Mouse (Mus musculus): ENCODE data around the gene Acpp. TPM values are rescaled to one million over a fixed set of nuclear protein-coding genes. Genes with fewer than 3 reads are reported as not detected.
A peak's percentile ranks its signal among the peaks of the same experiment; 100 is the strongest.

Gene Acpp
- total RNA-seq, 2 experiments from 2014 or later, result 0.28 to 0.34 TPM

GRCm38 (mm10) chr9:104339483-104339882, 1.9 kb upstream of the Acpp start:
- no peak for DNase-seq (ENCODE audit: extremely low spot score in 1 of 2, low spot score in 2 of 2)
- no peak for TF ChIP-seq CTCF (IDR thresholded peaks at IDR 0.05)
- intact Hi-C loops (cut with DNase I), result no loop called here
- Histone ChIP-seq H3K4me3 (no peak overlapping the region), H3K27ac (no peak overlapping the region)

GRCm38 (mm10) chr9:104338489-104339427, 1.2 kb upstream of the Acpp start:
- DNase-seq (ENCODE audit: extremely low spot score in 1 of 2, low spot score in 2 of 2), result no peak
- Histone ChIP-seq H3K27ac (no peak overlapping the region), H3K4me3 (no peak overlapping the region)
- TF ChIP-seq CTCF (IDR thresholded peaks at IDR 0.05), result no peak
- intact Hi-C loops (cut with DNase I), result no loop called here

DNA sequence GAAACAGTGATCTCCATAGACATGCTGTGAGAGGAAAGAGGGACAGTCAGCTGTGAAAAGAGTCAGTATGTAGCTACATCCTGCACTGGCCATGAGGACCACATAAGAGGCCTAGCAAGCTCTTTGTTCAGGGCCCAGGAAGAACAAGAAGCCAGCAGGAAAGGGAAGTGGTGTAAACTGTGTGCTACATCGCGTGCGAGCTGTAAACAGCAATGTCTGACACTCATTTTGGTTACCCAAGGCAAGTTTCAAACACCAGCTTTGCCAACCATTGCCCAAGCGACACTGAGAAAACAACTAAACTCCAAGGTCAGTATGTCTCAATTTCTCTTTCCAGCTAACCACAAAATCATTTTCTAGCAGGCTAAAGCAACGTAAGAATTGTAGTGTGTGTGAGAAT, 6.2 kb downstream of the Acpp start:
- no peak for TF ChIP-seq CTCF (IDR thresholded peaks at IDR 0.05)
- intact Hi-C loops (cut with DNase I), result no loop called here
- no peak for DNase-seq (ENCODE audit: extremely low spot score in 1 of 2, low spot score in 2 of 2)
- Histone ChIP-seq H3K4me3 (no peak overlapping the region), H3K27ac (no peak overlapping the region)

DNA sequence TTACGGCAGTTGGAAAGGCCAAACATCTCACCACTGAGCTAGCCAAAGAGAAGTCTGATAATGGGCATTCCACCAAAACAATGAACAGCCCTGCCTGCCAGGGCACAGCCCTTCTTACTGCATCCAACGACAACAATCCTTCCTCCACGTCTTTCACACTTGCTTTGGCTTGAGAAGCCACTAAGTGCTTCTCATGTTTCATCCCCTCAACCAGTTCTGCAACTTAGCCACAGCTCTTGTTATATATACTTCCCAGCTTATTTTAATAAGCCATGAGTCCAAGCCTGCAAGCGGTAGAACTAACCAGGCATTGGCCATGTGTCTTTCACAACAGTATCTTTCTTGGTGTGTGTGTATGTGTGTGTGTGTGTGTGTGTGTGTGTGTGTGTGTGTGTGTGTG, 8.9 kb downstream of the Acpp start:
- no peak for DNase-seq (ENCODE audit: extremely low spot score in 1 of 2, low spot score in 2 of 2)
- intact Hi-C loops (cut with DNase I), result no loop called here
- no peak overlapping the region for H3K4me3 ChIP-seq
- no peak for TF ChIP-seq CTCF (IDR thresholded peaks at IDR 0.05)
- no peak overlapping the region for H3K27ac ChIP-seq

- Histone ChIP-seq H3K4me3 (no peak overlapping the region), H3K27ac (no peak overlapping the region)
- intact Hi-C loops (cut with DNase I), result no loop called here
- no peak for TF ChIP-seq CTCF (IDR thresholded peaks at IDR 0.05)
- no peak for DNase-seq (ENCODE audit: extremely low spot score in 1 of 2, low spot score in 2 of 2)
These were observed 16.0 kb downstream of the Acpp start for GRCm38 (mm10) chr9:104321519-104321918.

DNA sequence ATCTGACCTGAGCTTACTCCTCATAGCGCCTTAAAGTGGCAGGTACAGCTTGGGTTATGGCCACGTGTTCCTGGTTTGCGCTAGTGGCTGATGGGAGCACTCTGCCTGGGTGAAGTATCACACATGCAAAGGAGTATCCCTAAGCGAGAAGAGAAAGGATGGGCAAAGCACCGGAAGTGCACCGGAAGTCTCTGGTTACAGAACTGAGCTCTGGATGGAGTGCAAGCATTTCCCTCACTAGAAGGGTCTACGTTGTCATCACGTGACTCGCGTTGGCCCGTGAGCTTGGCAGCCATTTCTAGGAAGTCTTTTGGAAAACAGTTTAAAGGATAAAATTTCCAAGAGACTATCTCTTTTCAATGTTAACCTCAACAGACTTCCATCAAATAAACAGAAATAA, 21.2 kb downstream of the Acpp start:
- intact Hi-C loops (cut with DNase I), result no loop called here
- Histone ChIP-seq H3K27ac (no peak overlapping the region), H3K4me3 (no peak overlapping the region)
- TF ChIP-seq CTCF (IDR thresholded peaks at IDR 0.05), result no peak
- DNase-seq (ENCODE audit: extremely low spot score in 1 of 2, low spot score in 2 of 2), result no peak

DNA sequence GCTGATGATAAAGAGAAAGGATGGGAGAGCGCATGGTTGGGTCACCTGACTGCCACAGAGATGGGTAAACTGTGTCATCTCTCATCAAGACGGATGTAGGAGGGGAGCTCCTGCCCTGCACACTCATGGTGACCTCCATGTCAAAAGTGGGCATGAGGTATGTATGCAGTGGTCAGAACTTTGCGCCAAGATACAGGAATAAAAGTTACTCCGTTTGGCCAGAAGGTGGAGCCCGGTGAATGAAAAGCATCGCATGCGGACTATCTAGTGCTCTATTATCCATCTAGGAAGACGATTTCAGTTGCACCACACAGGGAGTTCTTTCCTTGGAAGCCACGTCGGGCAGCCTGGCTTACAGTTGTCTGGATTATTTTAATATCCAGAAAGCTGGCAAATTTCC, 22.0 kb downstream of the Acpp start:
- peak; percentile 37 to 52 for DNase-seq (ENCODE audit: extremely low spot score in 1 of 2, low spot score in 2 of 2)
- TF ChIP-seq CTCF (IDR thresholded peaks at IDR 0.05), result peak; percentile 68
- intact Hi-C loops (cut with DNase I), result loop anchor here (1.0 kb wide), 1 partner anchor 58 kb away; no protein-coding TSS in a partner anchor
- H3K27ac ChIP-seq, result no peak overlapping the region
- no peak overlapping the region for H3K4me3 ChIP-seq

DNA sequence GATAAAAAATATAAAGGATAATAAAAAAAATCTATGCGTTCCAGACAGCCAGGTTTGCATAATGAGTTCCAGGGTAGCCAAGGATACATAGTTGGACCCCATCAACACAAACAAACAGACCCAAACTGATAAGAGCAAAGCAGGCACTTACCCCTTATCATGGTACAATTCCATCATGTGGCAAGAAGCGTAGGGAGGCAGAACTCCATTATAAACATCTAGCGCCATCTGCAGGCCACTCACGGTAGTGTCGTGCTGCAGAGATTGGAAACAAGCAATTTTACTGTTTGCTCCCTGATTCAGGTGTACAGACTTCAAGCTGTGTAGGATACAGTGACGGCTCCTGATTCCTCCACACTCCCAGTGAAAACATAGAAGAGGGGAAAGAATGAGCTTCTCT, 30.8 kb downstream of the Acpp start:
- Histone ChIP-seq H3K4me3 (no peak overlapping the region), H3K27ac (no peak overlapping the region)
- DNase-seq (ENCODE audit: extremely low spot score in 1 of 2, low spot score in 2 of 2), result peak; percentile 67 to 82
- peak; percentile 90 for TF ChIP-seq CTCF (IDR thresholded peaks at IDR 0.05)
- intact Hi-C loops (cut with DNase I), result loop anchor here (1.0 to 10.0 kb wide), 3 partner anchors 29 to 232 kb away; no protein-coding TSS in a partner anchor

- H3K27ac ChIP-seq, result no peak overlapping the region
- intact Hi-C loops (cut with DNase I), result loop anchor here (1.0 to 10.0 kb wide), 3 partner anchors 28 to 231 kb away; no protein-coding TSS in a partner anchor
- DNase-seq (ENCODE audit: extremely low spot score in 1 of 2, low spot score in 2 of 2), result no peak
- no peak overlapping the region for H3K4me3 ChIP-seq
- no peak for TF ChIP-seq CTCF (IDR thresholded peaks at IDR 0.05)
These were observed 32.0 kb downstream of the Acpp start for GRCm38 (mm10) chr9:104305333-104306111.

DNA sequence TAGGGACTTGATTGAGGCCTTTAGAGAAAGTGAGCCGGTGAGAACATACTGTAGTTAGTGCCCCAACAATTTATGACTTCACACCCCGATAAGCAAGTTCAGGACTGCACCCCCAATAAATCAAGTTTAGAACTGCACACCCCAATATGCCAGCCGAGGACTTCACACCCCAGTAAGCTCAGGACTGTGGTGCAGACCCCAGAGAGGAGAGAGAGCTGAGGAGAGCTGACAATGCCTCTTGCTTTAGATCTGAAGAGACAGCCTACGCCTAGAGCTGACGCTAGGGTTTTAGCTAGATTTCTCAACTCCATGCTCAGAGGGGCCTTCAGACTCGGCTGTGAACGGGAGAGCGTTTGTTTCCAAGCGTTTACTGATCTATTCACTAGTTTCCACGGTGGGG, 32.7 kb downstream of the Acpp start:
- no peak for DNase-seq (ENCODE audit: extremely low spot score in 1 of 2, low spot score in 2 of 2)
- no peak overlapping the region for H3K27ac ChIP-seq
- intact Hi-C loops (cut with DNase I), result loop anchor here (10.0 kb wide), 1 partner anchor 230 kb away; no protein-coding TSS in a partner anchor

GRCm38 (mm10) chr9:104304376-104304775, 33.2 kb downstream of the Acpp start:
- intact Hi-C loops (cut with DNase I), result loop anchor here (10.0 kb wide), 1 partner anchor 230 kb away; no protein-coding TSS in a partner anchor
- Histone ChIP-seq H3K27ac (no peak overlapping the region), H3K4me3 (no peak overlapping the region)
- no peak for TF ChIP-seq CTCF (IDR thresholded peaks at IDR 0.05)
- DNase-seq (ENCODE audit: extremely low spot score in 1 of 2, low spot score in 2 of 2), result no peak

More for the DNA sequence above, 32.7 kb downstream of the Acpp start:
- no peak overlapping the region for H3K4me3 ChIP-seq
- TF ChIP-seq CTCF (IDR thresholded peaks at IDR 0.05), result no peak

- TF ChIP-seq CTCF (IDR thresholded peaks at IDR 0.05), result no peak
- no peak for DNase-seq (ENCODE audit: extremely low spot score in 1 of 2, low spot score in 2 of 2)
- intact Hi-C loops (cut with DNase I), result loop anchor here (10.0 kb wide), 1 partner anchor 226 kb away; no protein-coding TSS in a partner anchor
These were observed 37.0 kb downstream of the Acpp start for GRCm38 (mm10) chr9:104300569-104300968.

More at GRCm38 (mm10) chr9:104300569-104300968, 37.0 kb downstream of the Acpp start:
- Histone ChIP-seq H3K4me3 (no peak overlapping the region), H3K27ac (no peak overlapping the region)

Data from left cerebral cortex, adult 2 months (tissue).